Mouse (Mus musculus) liver, adult 10 weeks (tissue): ENCODE measurements around the gene Sh3bp5. TPM values are rescaled to one million over a fixed set of nuclear protein-coding genes. Genes with fewer than 3 reads are reported as not detected.

ENCODE experiments used
- polyA plus RNA-seq: library from polyadenylated mRNA; stranded (reverse); fragments of 350-450 nt; fragmentation: Illumina TruSeq; extraction: RNeasy Lipid Tissue Mini Kit (QIAGEN cat#74804); gene quantifications from one replicate; pipeline ENCODE4 v1.2.3, GENCODE M21; 2014; ENCODE audit warnings: low read depth, low replicate concordance

The Sh3bp5 gene
- 53.7 TPM for polyA plus RNA-seq

GRCm38 (mm10) chr14:31435930-31436693, at the start of gene Sh3bp5:
Sh3bp5 (minus strand) TSS chr14:31436078.

GRCm38 (mm10) chr14:31336369-31337155, 99.3 kb downstream of the Sh3bp5 start, which contains the start of gene Capn7:
Capn7 (plus strand) TSS chr14:31336638.

GRCm38 (mm10) chr14:31323849-31324792, 111.8 kb downstream of the Sh3bp5 start, which contains the start of gene Dnah1:
Dnah1 (minus strand) TSS chr14:31323896.

Other genes with a start within 250 kb of the Sh3bp5 start
- 0.87 TPM for gene Tnnc1, start 227.8 kb downstream of the Sh3bp5 start, polyA plus RNA-seq
- gene Nisch, start 219.1 kb downstream of the Sh3bp5 start, polyA plus RNA-seq = 33.3 TPM
- gene Sema3g, start 218.2 kb downstream of the Sh3bp5 start, polyA plus RNA-seq = not detected
- gene Phf7, start 184.8 kb downstream of the Sh3bp5 start, polyA plus RNA-seq = 9.4 TPM
- gene Bap1, start 184.6 kb downstream of the Sh3bp5 start, polyA plus RNA-seq = 4.4 TPM
- gene Dnah1, start 112.2 kb downstream of the Sh3bp5 start, polyA plus RNA-seq = not detected
- 53.0 TPM for gene Capn7, start 99.4 kb downstream of the Sh3bp5 start, polyA plus RNA-seq
- 35.4 TPM for gene Eaf1, start 58.3 kb upstream of the Sh3bp5 start, polyA plus RNA-seq
- 26.8 TPM for gene Mettl6, start 59.0 kb upstream of the Sh3bp5 start, polyA plus RNA-seq
- not detected for gene Colq, start 155.3 kb upstream of the Sh3bp5 start, polyA plus RNA-seq
- gene Gm49387, start 204.8 kb upstream of the Sh3bp5 start, polyA plus RNA-seq = not detected
- gene Btd, start 204.9 kb upstream of the Sh3bp5 start, polyA plus RNA-seq = 13.3 TPM
- gene Hacl1, start 205.2 kb upstream of the Sh3bp5 start, polyA plus RNA-seq = 540 TPM